Comparison of ENCODE assay signal across 8 mouse cellular contexts in genomic region chr4:58913336-58914026, GRCm38 (mm10). TPM values are rescaled to one million over a fixed set of nuclear protein-coding genes. Genes with fewer than 3 reads are reported as not detected.
A peak's percentile ranks its signal among the peaks of the same experiment; 100 is the strongest.
DNase-seq lines count a peak whose midpoint lies in the region; ATAC-seq and TF ChIP-seq lines count a peak whose summit lies in the region.

No protein-coding gene starts in this region.

- TF ChIP-seq CTCF in lung, postnatal 0 days (IDR thresholded peaks at IDR 0.05), result no peak

- peak overlapping the region; percentile 67; the same call in 1 of the 2 replicates for H3K4me2 ChIP-seq in hindbrain, embryonic 11.5 days (replicated peaks; ENCODE audit: low read depth, low read length)
- no peak overlapping the region for H3K4me2 ChIP-seq in lung, postnatal 0 days (replicated peaks; ENCODE audit: low read depth, low read length)

- WGBS in hindbrain, embryonic 11.5 days, result 61% methylated on average over 3 of the region's 3 CpGs
- WGBS in lung, postnatal 0 days, result 28% methylated on average over 3 of the region's 3 CpGs

- no peak overlapping the region for H3K9ac ChIP-seq in hindbrain, embryonic 11.5 days (ENCODE audit: low read depth, low read length)
- H3K9ac ChIP-seq in lung, postnatal 0 days (replicated peaks; ENCODE audit: low read depth), result no peak overlapping the region

- H3K9me3 ChIP-seq in hindbrain, embryonic 11.5 days (ENCODE audit: control insufficient read depth, low read length), result no peaks in the 10 kb centered on the region
- no peaks in the 10 kb centered on the region for H3K9me3 ChIP-seq in lung, postnatal 0 days (ENCODE audit: low read length)

- ATAC-seq in hindbrain, embryonic 11.5 days (ENCODE audit: low FRiP score), result no peak
- ATAC-seq in lung, postnatal 0 days, result no peak

- DNase-seq in 3134 (ENCODE audit: extremely low read depth, insufficient read length, low spot score) (peak; percentile 66), 416B (ENCODE audit: low read depth) (peak; percentile 88)
- DNase-seq in hindbrain, embryonic 11.5 days (ENCODE audit: low spot score), result no peak
- DNase-seq in lung, postnatal 0 days (ENCODE audit: low spot score), result peak; percentile 64
- peak; percentile 11 for DNase-seq in yolk sac, embryonic 10.5 days (ENCODE audit: low spot score)
- no peak for DNase-seq in ovary, postnatal 14 days (ENCODE audit: low spot score)
- DNase-seq in urinary bladder, adult 2 months (ENCODE audit: low spot score), result no peak
- DNase-seq in left cerebral cortex, adult 11 months (ENCODE audit: low spot score), result no peak

- no peak for TF ChIP-seq EP300 in lung, postnatal 0 days (IDR thresholded peaks at IDR 0.05)

- no peaks in the 10 kb centered on the region; the same call in 1 of the 2 replicates for H3K4me1 ChIP-seq in hindbrain, embryonic 11.5 days (replicated peaks; ENCODE audit: control insufficient read depth, insufficient read depth, low read length)
- peaks cover 4% of the 10 kb centered on the region; the same call in 1 of the 2 replicates for H3K4me1 ChIP-seq in lung, postnatal 0 days (ENCODE audit: insufficient read depth, low read depth, low read length)

- H3K4me3 ChIP-seq in hindbrain, embryonic 11.5 days (ENCODE audit: low read depth, low read length), result no peak overlapping the region; the same call in 1 of the 2 replicates
- no peak overlapping the region for H3K4me3 ChIP-seq in lung, postnatal 0 days (ENCODE audit: low read depth, low read length)

- no peak overlapping the region for H3K27ac ChIP-seq in hindbrain, embryonic 11.5 days (ENCODE audit: low read depth, low read length)
- H3K27ac ChIP-seq in lung, postnatal 0 days (ENCODE audit: low read length), result no peak overlapping the region

- no peaks in the 10 kb centered on the region for H3K36me3 ChIP-seq in hindbrain, embryonic 11.5 days (ENCODE audit: control insufficient read depth, insufficient read depth, low read length)
- H3K36me3 ChIP-seq in lung, postnatal 0 days (ENCODE audit: insufficient read depth, low read length), result no peaks in the 10 kb centered on the region

- no peaks in the 10 kb centered on the region for H3K27me3 ChIP-seq in hindbrain, embryonic 11.5 days (ENCODE audit: control insufficient read depth, insufficient read depth, low read length)
- H3K27me3 ChIP-seq in lung, postnatal 0 days (replicated peaks; ENCODE audit: insufficient read depth, low read length), result no peaks in the 10 kb centered on the region

RNA-seq across cellular contexts. Expression of gene Ecpas, which starts 0.9 kb away (rescaled TPM):
- 41.9 and 43.4 TPM in 2 replicates for polyA plus RNA-seq in hindbrain, embryonic 11.5 days (2014; fragmentation: Nextera tagmentation; extraction: Ambion mirVana)
- 15.8 and 17.4 TPM in 2 replicates for polyA plus RNA-seq in lung, postnatal 0 days (2015; fragmentation: Nextera tagmentation; extraction: Ambion mirVana)
- 25.0 and 31.5 TPM in 2 replicates for polyA plus RNA-seq in urinary bladder, adult 2 months (2012; rRNA removed)

RNA-seq across cellular contexts. Expression of gene Zkscan16, which starts 29.9 kb away (rescaled TPM):
- 0.73 and 0.93 TPM in 2 replicates for polyA plus RNA-seq in hindbrain, embryonic 11.5 days (2014; fragmentation: Nextera tagmentation; extraction: Ambion mirVana)
- not detected in 2 replicates for polyA plus RNA-seq in lung, postnatal 0 days (2015; fragmentation: Nextera tagmentation; extraction: Ambion mirVana)
- polyA plus RNA-seq in urinary bladder, adult 2 months (2012; rRNA removed), result 0.06 and 0.15 TPM in 2 replicates

Comparison
In these comparisons a context has a peak if more than half of its experiments do, and no peak if none do; other contexts are left out.
1. DNase-seq: peak in 3134 (single experiment), 416B (single experiment), lung, postnatal 0 days (single experiment) and yolk sac, embryonic 10.5 days (single experiment); none in hindbrain, embryonic 11.5 days (single experiment), ovary, postnatal 14 days (single experiment), urinary bladder, adult 2 months (single experiment) and left cerebral cortex, adult 11 months (single experiment).